Mouse (Mus musculus) spleen, adult 2 months (tissue): Measurements from ENCODE around the gene Zmynd12.

ENCODE experiments used
- CTCF ChIP-seq: fragments of 200-500 bp; IDR thresholded peaks from 2 replicates; pipeline ENCODE4 v1.5.1; 2011; ENCODE audit warnings: mild to moderate bottlenecking, inconsistent platforms; ENCODE audit not compliant: insufficient read depth, insufficient read length, insufficient replicate concordance; ENCODE audit errors: extremely low read depth
- POLR2A ChIP-seq: fragments of 200-500 bp; IDR thresholded peaks from 2 replicates; pipeline ENCODE4 v1.6.1; 2011; ENCODE audit warnings: low read depth, low read length, inconsistent platforms

- TF ChIP-seq CTCF (no peak), POLR2A (no peak)
These were observed 9.8 kb upstream of the Zmynd12 start for GRCm38 (mm10) chr4:119412791-119413190.
